Mouse (Mus musculus): ENCODE measurements around the gene Prr18.

GRCm38 (mm10) chr17:8343416-8343815, 6.2 kb downstream of the Prr18 start:
- TF ChIP-seq HCFC1 (IDR thresholded peaks at IDR 0.05; ENCODE audit: borderline replicate concordance, insufficient read depth, low read length): no peak
- no peak for TF ChIP-seq MAFK (IDR thresholded peaks at IDR 0.05; ENCODE audit: insufficient read depth, low read depth, low read length)

Data from ES-E14 (cell line).